Mouse (Mus musculus): Measurements from ENCODE around the gene Sspn. TPM values are rescaled to one million over a fixed set of nuclear protein-coding genes. Genes with fewer than 3 reads are reported as not detected.

Sspn gene
- total and polyA plus RNA-seq, 3 experiments: not detected

DNA sequence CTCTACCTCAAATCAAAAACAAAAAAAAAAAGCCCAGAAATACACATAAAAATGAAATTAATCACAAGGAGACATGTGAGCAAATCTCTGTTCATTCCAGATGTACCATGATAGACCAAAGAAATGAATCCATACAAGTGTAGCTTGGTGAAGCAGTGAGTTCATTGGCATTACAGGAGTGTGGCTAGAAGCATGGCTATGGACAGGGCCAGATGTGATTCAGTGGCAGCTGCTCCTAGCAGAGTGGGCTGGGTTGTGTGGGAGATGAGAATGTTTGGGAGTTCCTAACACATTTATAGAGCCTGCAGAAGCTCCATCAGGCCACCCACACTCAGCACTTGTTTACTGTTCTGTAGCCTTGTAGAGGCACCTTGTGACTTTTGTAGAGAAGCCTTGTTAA lies 19.2 kb upstream of the Sspn start:
- no peaks in the 10 kb centered on the region for H3K79me2 ChIP-seq (ENCODE audit: control insufficient read depth, insufficient read depth, low read length, poor library complexity)
- H3K36me3 ChIP-seq (ENCODE audit: control insufficient read depth in 1 of 2, insufficient read depth in 2 of 2, low read length in 2 of 2): no peaks in the 10 kb centered on the region
- no peaks in the 10 kb centered on the region for H3K4me1 ChIP-seq (ENCODE audit: control insufficient read depth in 1 of 2, insufficient read depth in 2 of 2, low read length in 2 of 2)
- no peaks in the 10 kb centered on the region for H3K9me3 ChIP-seq (replicated peaks; ENCODE audit: insufficient read depth, low read length)
- no peak overlapping the region for H3K27ac ChIP-seq (ENCODE audit: control insufficient read depth, low read depth, low read length)
- H3K4me3 ChIP-seq (ENCODE audit: control insufficient read depth in 1 of 2, insufficient read depth in 1 of 2, low read depth in 2 of 2, low read length in 2 of 2): no peak overlapping the region
- H3K27me3 ChIP-seq (ENCODE audit: control insufficient read depth in 1 of 2, insufficient read depth in 2 of 2, low read length in 2 of 2): no peaks in the 10 kb centered on the region
- DNase-seq (ENCODE audit: low read depth, low spot score): no peak
- TF ChIP-seq USF2 (IDR thresholded peaks at IDR 0.05; ENCODE audit: borderline replicate concordance in 1 of 2, insufficient read depth in 1 of 2, low read depth in 1 of 2, low read length in 2 of 2) (no peak), ELF1 (IDR thresholded peaks at IDR 0.05; ENCODE audit: low read depth, low read length) (no peak), MYC (IDR thresholded peaks at IDR 0.05; ENCODE audit: low read depth, low read length) (no peak), CHD1 (IDR thresholded peaks at IDR 0.05; ENCODE audit: low read depth, low read length) (no peak), GABPA (IDR thresholded peaks at IDR 0.05; ENCODE audit: low read depth, low read length) (no peak), EP300 (IDR thresholded peaks at IDR 0.05; ENCODE audit: low read depth in 1 of 2, low read length in 2 of 2) (no peak), POLR2AphosphoS2 (IDR thresholded peaks at IDR 0.05; ENCODE audit: low read length) (no peak)
- no peak overlapping the region for H3K9ac ChIP-seq (ENCODE audit: control insufficient read depth, low read depth, low read length, poor library complexity, severe bottlenecking)

- Histone ChIP-seq H3K4me3 (ENCODE audit: control insufficient read depth in 1 of 2, insufficient read depth in 1 of 2, low read depth in 2 of 2, low read length in 2 of 2) (no peak overlapping the region), H3K9me3 (replicated peaks; ENCODE audit: insufficient read depth, low read length) (no peaks in the 10 kb centered on the region)
These were observed 16.0 kb upstream of the Sspn start for GRCm38 (mm10) chr6:145915435-145915834.

GRCm38 (mm10) chr6:145916401-145916800 lies 15.0 kb upstream of the Sspn start:
- Histone ChIP-seq H3K4me3 (ENCODE audit: control insufficient read depth in 1 of 2, insufficient read depth in 1 of 2, low read depth in 2 of 2, low read length in 2 of 2) (no peak overlapping the region), H3K9me3 (replicated peaks; ENCODE audit: insufficient read depth, low read length) (no peaks in the 10 kb centered on the region), H3K27me3 (ENCODE audit: control insufficient read depth in 1 of 2, insufficient read depth in 2 of 2, low read length in 2 of 2) (no peaks in the 10 kb centered on the region), H3K79me2 (ENCODE audit: control insufficient read depth, insufficient read depth, low read length, poor library complexity) (no peaks in the 10 kb centered on the region), H3K9ac (ENCODE audit: control insufficient read depth, low read depth, low read length, poor library complexity, severe bottlenecking) (no peak overlapping the region), H3K27ac (ENCODE audit: control insufficient read depth, low read depth, low read length) (no peak overlapping the region), H3K4me1 (ENCODE audit: control insufficient read depth in 1 of 2, insufficient read depth in 2 of 2, low read length in 2 of 2) (no peaks in the 10 kb centered on the region), H3K36me3 (ENCODE audit: control insufficient read depth in 1 of 2, insufficient read depth in 2 of 2, low read length in 2 of 2) (no peaks in the 10 kb centered on the region)
- no peak for DNase-seq (ENCODE audit: low read depth, low spot score)
- TF ChIP-seq MYC (IDR thresholded peaks at IDR 0.05; ENCODE audit: low read depth, low read length) (no peak), USF1 (IDR thresholded peaks at IDR 0.05; ENCODE audit: low read depth, low read length) (no peak), EP300 (IDR thresholded peaks at IDR 0.05; ENCODE audit: low read depth in 1 of 2, low read length in 2 of 2) (no peak), BHLHE40 (IDR thresholded peaks at IDR 0.05; ENCODE audit: borderline replicate concordance, low read depth, low read length) (no peak), CHD1 (IDR thresholded peaks at IDR 0.05; ENCODE audit: low read depth, low read length) (no peak), GATA1 (IDR thresholded peaks at IDR 0.05; ENCODE audit: low read depth, low read length) (no peak), JUND (IDR thresholded peaks at IDR 0.05; ENCODE audit: low read depth, low read length) (no peak), TAL1 (IDR thresholded peaks at IDR 0.05; ENCODE audit: low read length) (no peak), POLR2AphosphoS2 (IDR thresholded peaks at IDR 0.05; ENCODE audit: low read length) (no peak), TCF12 (IDR thresholded peaks at IDR 0.05; ENCODE audit: low read depth, low read length) (no peak), POLR2AphosphoS5 (IDR thresholded peaks at IDR 0.05; ENCODE audit: borderline replicate concordance, low read depth, low read length) (no peak), ZC3H11A (IDR thresholded peaks at IDR 0.05; ENCODE audit: low read depth, low read length) (no peak), MAX (IDR thresholded peaks at IDR 0.05; ENCODE audit: low read length) (no peak), NRF1 (IDR thresholded peaks at IDR 0.05; ENCODE audit: insufficient read depth, low read depth, low read length, poor library complexity, severe bottlenecking) (no peak), KAT2A (conservative IDR thresholded peaks at IDR 0.05; ENCODE audit: low read depth, low read length) (no peak)

More at GRCm38 (mm10) chr6:145915435-145915834, 16.0 kb upstream of the Sspn start:
- Histone ChIP-seq H3K9ac (ENCODE audit: control insufficient read depth, low read depth, low read length, poor library complexity, severe bottlenecking) (no peak overlapping the region), H3K27ac (ENCODE audit: control insufficient read depth, low read depth, low read length) (no peak overlapping the region), H3K36me3 (ENCODE audit: control insufficient read depth in 1 of 2, insufficient read depth in 2 of 2, low read length in 2 of 2) (no peaks in the 10 kb centered on the region), H3K27me3 (ENCODE audit: control insufficient read depth in 1 of 2, insufficient read depth in 2 of 2, low read length in 2 of 2) (no peaks in the 10 kb centered on the region), H3K79me2 (ENCODE audit: control insufficient read depth, insufficient read depth, low read length, poor library complexity) (no peaks in the 10 kb centered on the region), H3K4me1 (ENCODE audit: control insufficient read depth in 1 of 2, insufficient read depth in 2 of 2, low read length in 2 of 2) (no peaks in the 10 kb centered on the region)
- DNase-seq (ENCODE audit: low read depth, low spot score): no peak
- no peak for TF ChIP-seq MAZ (IDR thresholded peaks at IDR 0.05; ENCODE audit: low read depth, low read length)
- no peak for TF ChIP-seq TBP (IDR thresholded peaks at IDR 0.05; ENCODE audit: low read depth, low read length)
- TF ChIP-seq KAT2A (conservative IDR thresholded peaks at IDR 0.05; ENCODE audit: low read depth, low read length): no peak
- no peak for TF ChIP-seq GATA1 (IDR thresholded peaks at IDR 0.05; ENCODE audit: low read depth, low read length)
- TF ChIP-seq ZNF384 (IDR thresholded peaks at IDR 0.05; ENCODE audit: low read depth, low read length): no peak
- TF ChIP-seq UBTF (IDR thresholded peaks at IDR 0.05; ENCODE audit: borderline replicate concordance, insufficient read depth, low read depth, low read length): no peak
- no peak for TF ChIP-seq POLR2AphosphoS2 (IDR thresholded peaks at IDR 0.05; ENCODE audit: low read length)
- TF ChIP-seq E2F4 (IDR thresholded peaks at IDR 0.05; ENCODE audit: borderline replicate concordance, low read depth, low read length): no peak
- TF ChIP-seq MEF2A (IDR thresholded peaks at IDR 0.05; ENCODE audit: extremely low read depth, insufficient replicate concordance, low read depth, low read length, poor library complexity, severe bottlenecking): no peak

All from MEL (cell line).